Comparison of ENCODE assay signal across 12 mouse cellular contexts in the genomic region with DNA sequence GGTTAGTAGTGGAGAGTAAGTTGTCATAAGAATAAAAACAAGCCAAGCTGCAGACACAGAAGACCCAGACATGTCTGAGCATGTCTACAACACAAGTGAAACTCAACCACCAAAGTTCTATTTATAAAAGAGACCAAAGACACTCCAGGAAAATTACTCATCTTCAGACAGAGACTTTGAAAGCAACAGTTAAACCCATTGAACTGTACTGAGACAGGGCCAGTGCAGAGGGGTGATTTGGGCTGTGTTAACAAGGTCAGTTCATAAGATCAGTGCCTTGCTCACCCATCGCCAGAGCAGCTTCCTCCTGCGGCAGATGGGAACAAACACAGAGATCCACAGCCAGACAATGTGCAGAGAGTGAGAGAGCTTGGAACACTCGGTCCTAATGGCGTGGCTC.
A peak's percentile ranks its signal among the peaks of the same experiment; 100 is the strongest.
DNase-seq lines count a peak whose midpoint lies in the region.
"Had no signal": no experiment of that assay in that cellular context is flagged by ENCODE, and none has a peak within 500 bp of the region (broad histone marks: within the 10 kb centered on the region; RNA-seq: fewer than 3 reads in every experiment).

No protein-coding gene starts in this region.

- peak; percentile 49 for DNase-seq in kidney, postnatal 14 days
- DNase-seq in kidney, adult 11 months = no peak
- peak; percentile 36 for DNase-seq in A20 (ENCODE audit: low read depth, low spot score)
- peak; percentile 84 for DNase-seq in Muller cell, postnatal 12 days (ENCODE audit: inconsistent ontology term)
- DNase-seq in induced T-regulatory cell, adult 2 months (ENCODE audit: low read depth) = peak; percentile 14
- DNase-seq in adrenal gland, adult (ENCODE audit: inconsistent age in 2 of 2, low spot score in 1 of 2) = no peak
- no peak for DNase-seq in lung, postnatal 25 days (ENCODE audit: low spot score)
- DNase-seq: adrenal gland, postnatal 10 days; cerebellum, adult 18-20 months; gastrocnemius, postnatal 36 days; left cerebral cortex, postnatal 4 days; lung, adult 2 months had no signal

Comparison
In these comparisons a context has a peak if more than half of its experiments do, and no peak if none do; other contexts are left out.
1. DNase-seq: peak in kidney, postnatal 14 days (single experiment), A20 (single experiment), Muller cell, postnatal 12 days (single experiment) and induced T-regulatory cell, adult 2 months (single experiment); none in kidney, adult 11 months (single experiment), adrenal gland, adult (0 of 2) and lung, postnatal 25 days (single experiment).